Mouse (Mus musculus) embryonic facial prominence, embryonic 11.5 days (tissue): Measurements from ENCODE around the gene Tmprss15. TPM values are rescaled to one million over a fixed set of nuclear protein-coding genes. Genes with fewer than 3 reads are reported as not detected.

Experiments
- ATAC-seq: fragments of 200-750 bp; cut with Nextera tagmentation; replicated peaks from 2 replicates; pipeline ENCODE4 v1.8.0; 2017; ENCODE audit warnings: low read depth; ENCODE audit not compliant: insufficient number of reproducible peaks, low FRiP score, low TSS enrichment
- DNase-seq: peaks from one replicate; pipeline ENCODE4 v3.0.0-alpha.2; 2015; ENCODE audit warnings: low spot score
- H3K27ac ChIP-seq: fragments of 300-500 bp; sonication (generic); replicated peaks from 2 replicates; pipeline ENCODE4 v1.5.1; 2014; ENCODE audit warnings: mild to moderate bottlenecking, low read depth, low read length, control low read depth
- H3K27me3 ChIP-seq: fragments of 300-500 bp; sonication (generic); 2 replicates; pipeline ENCODE4 v1.6.1; 2014; ENCODE audit warnings: mild to moderate bottlenecking, low read length, moderate library complexity, mixed read lengths; ENCODE audit not compliant: control insufficient read depth, insufficient read depth
- H3K36me3 ChIP-seq: fragments of 300-500 bp; sonication (generic); replicated peaks from 2 replicates; pipeline ENCODE4 v1.6.1; 2014; ENCODE audit warnings: low read depth, mild to moderate bottlenecking, low read length, moderate library complexity, mixed read lengths; ENCODE audit not compliant: control insufficient read depth, insufficient read depth
- H3K4me1 ChIP-seq: fragments of 300-500 bp; sonication (generic); 2 replicates; pipeline ENCODE4 v1.6.1; 2014; ENCODE audit warnings: low read length, mixed read lengths; ENCODE audit not compliant: control insufficient read depth, insufficient read depth
- H3K4me2 ChIP-seq: fragments of 300-500 bp; sonication (generic); 2 replicates; pipeline ENCODE4 v1.6.1; 2014; ENCODE audit warnings: low read depth, mild to moderate bottlenecking, control low read depth, low read length, moderate library complexity
- H3K4me3 ChIP-seq: fragments of 300-500 bp; sonication (generic); 2 replicates; pipeline ENCODE4 v1.5.1; 2014; ENCODE audit warnings: low read depth, low read length, control low read depth
- H3K9ac ChIP-seq: fragments of 300-500 bp; sonication (generic); replicated peaks from 2 replicates; pipeline ENCODE4 v1.6.1; 2014; ENCODE audit warnings: mild to moderate bottlenecking, control low read depth, low read length
- H3K9me3 ChIP-seq: fragments of 300-500 bp; sonication (generic); replicated peaks from 2 replicates; pipeline ENCODE4 v1.6.1; 2016; ENCODE audit warnings: mild to moderate bottlenecking, low read length, inconsistent platforms, mixed read lengths; ENCODE audit not compliant: control insufficient read depth
- WGBS: fragments of 180-500 bp; shearing (Covaris S2); extraction: QIAGEN DNeasy Blood & Tissue Kit; methylation state at CpG from one replicate; pipeline ENCODE4 v1.1.7; 2014; 5-methylcytosine and 5-hydroxymethylcytosine counted together
- polyA plus RNA-seq: library from polyadenylated mRNA; unstranded; fragments of >200 nt; fragmentation: Nextera tagmentation; extraction: Ambion mirVana; gene quantifications from 2 replicates; pipeline ENCODE4 v1.2.1, GENCODE M21; 2014

Tmprss15 gene
- polyA plus RNA-seq, 1 experiment from 2014 or later: not detected

DNA sequence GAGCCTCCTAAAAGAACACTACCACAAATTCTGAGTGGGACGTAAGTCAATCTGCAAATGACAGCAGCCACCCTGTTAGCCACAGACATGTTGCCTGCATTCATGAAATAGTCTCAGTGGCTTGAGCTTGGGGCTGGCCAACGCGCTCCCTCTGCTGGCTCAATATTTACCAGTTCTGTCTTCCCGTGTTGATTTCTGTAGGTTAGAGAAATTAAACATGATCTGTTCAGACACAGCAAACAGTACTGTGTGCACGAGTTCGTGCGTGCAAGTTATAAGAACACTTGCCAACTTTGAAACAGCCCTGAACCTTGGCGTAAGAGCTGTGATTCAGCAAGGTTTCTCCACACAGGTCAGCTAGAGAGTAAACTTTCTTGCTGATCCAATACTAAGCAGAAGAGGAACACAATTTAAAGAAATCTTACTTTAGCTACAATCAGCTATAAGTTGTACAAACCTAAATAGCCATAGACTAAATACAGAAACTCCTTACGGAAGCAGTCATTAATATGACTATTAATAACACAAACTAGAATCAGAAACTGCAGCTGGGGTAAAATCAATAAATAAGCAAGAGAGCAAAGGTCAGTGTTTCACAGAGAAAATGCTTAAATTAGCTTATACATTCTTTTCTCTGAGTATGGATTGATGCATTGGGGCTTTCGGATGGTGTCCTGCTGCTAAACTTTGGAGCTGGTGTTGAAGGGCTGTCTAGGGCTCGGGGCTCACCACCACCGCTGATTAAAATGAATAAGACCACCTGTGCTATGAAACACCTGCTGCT, 31.9 kb downstream of the Tmprss15 start:
- ATAC-seq (no peak), DNase-seq (peak; percentile 51)
- H3K4me1 ChIP-seq: no peaks in the 10 kb centered on the region
- no peak overlapping the region for H3K9ac ChIP-seq
- WGBS: 65% methylated on average over 12 of the region's 12 CpGs
- no peak overlapping the region for H3K4me3 ChIP-seq
- H3K27me3 ChIP-seq: no peaks in the 10 kb centered on the region
- no peak overlapping the region for H3K4me2 ChIP-seq
- H3K36me3 ChIP-seq: no peaks in the 10 kb centered on the region
- H3K9me3 ChIP-seq: no peaks in the 10 kb centered on the region
- H3K27ac ChIP-seq: no peak overlapping the region

DNA sequence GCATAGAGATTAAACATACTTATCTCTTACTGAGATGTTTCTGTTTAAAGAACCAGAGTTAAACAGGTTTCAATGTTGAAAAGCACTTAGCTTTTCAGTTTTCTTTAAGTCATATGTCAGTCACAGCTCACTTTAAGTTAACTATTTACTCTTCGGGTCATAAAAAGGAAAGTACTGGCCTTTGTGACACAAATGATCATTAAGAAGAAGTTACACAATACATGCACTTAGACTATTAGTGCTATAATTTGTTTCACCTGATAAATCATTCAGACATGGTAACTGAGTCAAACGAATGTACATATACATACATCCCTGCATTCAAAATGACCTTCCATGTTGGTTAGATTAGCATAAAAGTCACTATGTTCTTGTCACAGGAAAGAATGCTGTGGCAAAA, 58.3 kb downstream of the Tmprss15 start:
- WGBS: 81% methylated on average over 2 of the region's 2 CpGs
- no peak overlapping the region for H3K9ac ChIP-seq
- H3K4me3 ChIP-seq: no peak overlapping the region
- no peak overlapping the region for H3K4me2 ChIP-seq
- no peak for DNase-seq
- H3K4me1 ChIP-seq: no peaks in the 10 kb centered on the region
- H3K27ac ChIP-seq: no peak overlapping the region
- no peak for ATAC-seq
- H3K27me3 ChIP-seq: no peaks in the 10 kb centered on the region
- no peaks in the 10 kb centered on the region for H3K9me3 ChIP-seq
- no peaks in the 10 kb centered on the region for H3K36me3 ChIP-seq

DNA sequence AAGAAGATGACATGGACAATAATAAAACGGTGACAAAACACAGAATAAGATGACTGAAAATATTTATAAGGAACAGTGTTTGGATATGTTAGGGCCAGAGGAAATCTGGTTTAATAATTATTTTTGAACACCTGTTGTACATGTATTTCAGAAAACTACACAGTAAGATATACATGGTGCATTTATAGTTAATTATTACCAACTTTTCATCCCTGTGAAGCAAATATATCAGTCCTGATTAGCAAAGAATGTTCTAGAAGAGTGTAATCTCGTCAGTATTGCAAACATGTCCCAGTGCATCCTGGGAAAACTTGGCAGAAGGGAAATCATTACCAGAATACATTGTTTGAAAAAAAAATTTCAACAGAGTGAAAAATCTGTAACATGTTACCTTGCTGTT, 88.1 kb downstream of the Tmprss15 start:
- Histone ChIP-seq H3K27ac (no peak overlapping the region), H3K9me3 (no peaks in the 10 kb centered on the region), H3K9ac (no peak overlapping the region), H3K36me3 (no peaks in the 10 kb centered on the region), H3K4me1 (no peaks in the 10 kb centered on the region), H3K27me3 (no peaks in the 10 kb centered on the region), H3K4me3 (no peak overlapping the region), H3K4me2 (no peak overlapping the region)
- no peak for DNase-seq
- ATAC-seq: no peak
- 74% methylated on average over 2 of the region's 2 CpGs for WGBS

DNA sequence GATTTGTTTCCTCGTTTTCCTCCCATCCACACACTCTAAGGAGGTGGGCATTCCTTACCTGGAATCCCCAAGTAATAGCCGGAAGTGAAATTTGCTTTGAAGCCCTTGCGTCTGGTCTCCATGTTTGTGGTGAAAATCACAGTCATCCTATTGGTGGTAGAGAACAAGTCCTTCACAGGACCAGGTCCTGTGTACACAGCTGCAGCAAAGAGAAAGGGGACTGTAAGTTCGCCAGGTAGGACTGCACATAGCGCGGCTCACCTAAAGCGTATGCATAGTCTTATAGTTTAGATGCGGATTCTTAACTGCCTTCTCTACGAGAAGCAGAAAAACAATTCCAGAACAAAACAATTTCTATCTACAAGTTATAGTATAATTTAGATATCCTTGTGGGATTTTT, 89.2 kb downstream of the Tmprss15 start:
- WGBS: 85% methylated on average over 9 of the region's 9 CpGs
- Histone ChIP-seq H3K27me3 (no peaks in the 10 kb centered on the region), H3K4me1 (no peaks in the 10 kb centered on the region), H3K27ac (no peak overlapping the region), H3K9me3 (no peaks in the 10 kb centered on the region), H3K9ac (no peak overlapping the region), H3K36me3 (no peaks in the 10 kb centered on the region), H3K4me2 (no peak overlapping the region), H3K4me3 (no peak overlapping the region)
- ATAC-seq (no peak), DNase-seq (no peak)

DNA sequence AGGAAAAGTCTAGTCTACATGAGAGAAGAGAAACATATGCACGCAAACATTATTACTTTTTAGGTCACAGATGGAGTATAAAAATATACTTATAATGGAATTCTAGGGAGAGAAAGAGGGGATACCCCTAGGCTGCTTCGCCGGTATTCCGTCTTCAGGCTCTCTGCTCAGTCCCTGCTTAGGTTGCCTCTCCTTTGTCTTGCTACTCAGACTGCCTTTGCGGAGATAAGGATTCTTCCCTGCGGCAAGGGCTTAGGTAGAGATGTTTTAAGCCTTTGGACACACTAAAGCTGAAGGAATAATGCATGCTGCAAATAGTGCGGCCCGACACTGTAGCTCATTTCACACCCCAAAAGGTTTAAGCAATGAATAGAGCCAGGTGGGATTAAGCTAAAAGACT, 114.5 kb downstream of the Tmprss15 start:
- Histone ChIP-seq H3K9ac (no peak overlapping the region), H3K27ac (no peak overlapping the region), H3K4me1 (no peaks in the 10 kb centered on the region), H3K9me3 (no peaks in the 10 kb centered on the region), H3K36me3 (no peaks in the 10 kb centered on the region), H3K4me3 (no peak overlapping the region), H3K27me3 (no peaks in the 10 kb centered on the region), H3K4me2 (no peak overlapping the region)
- 56% methylated on average over 8 of the region's 8 CpGs for WGBS
- DNase-seq (no peak), ATAC-seq (no peak)

DNA sequence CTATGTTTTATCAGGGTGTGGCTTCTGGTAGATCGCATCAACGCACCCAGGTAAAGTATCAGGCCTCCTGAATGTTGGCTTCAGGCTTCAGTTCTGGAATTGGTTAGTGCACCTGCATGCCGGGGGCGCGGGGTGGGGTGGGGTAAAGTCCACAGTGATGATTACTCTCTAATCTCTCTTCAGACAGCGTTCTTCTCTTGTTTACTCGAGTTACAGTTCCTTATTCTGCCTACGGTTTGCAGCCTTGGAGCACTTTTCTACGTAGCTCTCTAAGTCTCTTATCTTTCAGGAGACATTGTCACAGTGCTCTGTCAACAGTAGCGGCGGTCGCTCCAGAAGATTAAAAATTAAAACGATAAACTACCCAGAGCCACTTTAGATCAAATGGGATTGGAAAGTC, 116.8 kb downstream of the Tmprss15 start:
- H3K9ac ChIP-seq: no peak overlapping the region
- 84% methylated on average over 13 of the region's 13 CpGs for WGBS
- H3K4me2 ChIP-seq: no peak overlapping the region
- H3K4me3 ChIP-seq: no peak overlapping the region
- no peak overlapping the region for H3K27ac ChIP-seq
- ATAC-seq (no peak), DNase-seq (no peak)
- H3K27me3 ChIP-seq: no peaks in the 10 kb centered on the region
- no peaks in the 10 kb centered on the region for H3K36me3 ChIP-seq
- H3K9me3 ChIP-seq: no peaks in the 10 kb centered on the region
- H3K4me1 ChIP-seq: no peaks in the 10 kb centered on the region

DNA sequence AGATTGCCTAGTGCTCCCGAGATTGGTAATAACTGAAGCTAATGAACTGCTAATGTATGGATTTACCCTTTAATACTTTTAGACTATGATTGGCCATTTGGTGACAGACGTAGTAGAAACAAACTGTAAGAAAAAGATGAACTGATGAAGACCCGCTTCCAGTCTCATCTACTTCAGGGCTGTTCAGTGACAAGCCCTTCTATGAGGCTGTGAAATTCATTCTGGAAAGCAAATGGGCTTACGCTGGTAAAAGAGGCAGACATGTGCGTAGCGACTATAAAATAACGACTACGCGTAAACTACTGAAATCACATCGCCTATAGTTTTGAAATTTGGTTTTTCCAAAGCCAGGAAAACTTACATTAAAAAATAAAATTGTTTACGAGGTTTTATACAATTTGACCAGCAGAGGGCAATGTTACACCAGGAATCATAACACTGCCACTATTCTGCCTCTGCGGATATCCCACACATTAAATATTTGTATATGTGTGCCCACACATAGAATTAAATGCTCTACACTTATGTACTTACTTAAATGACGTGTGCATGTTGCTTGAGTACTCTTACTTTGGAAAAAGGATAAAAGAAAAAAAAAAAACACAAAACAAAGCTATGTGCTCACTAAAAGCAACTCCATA, 121.7 kb downstream of the Tmprss15 start:
- 35% methylated on average over 13 of the region's 13 CpGs for WGBS
- DNase-seq (peak; percentile 71), ATAC-seq (no peak)

DNA sequence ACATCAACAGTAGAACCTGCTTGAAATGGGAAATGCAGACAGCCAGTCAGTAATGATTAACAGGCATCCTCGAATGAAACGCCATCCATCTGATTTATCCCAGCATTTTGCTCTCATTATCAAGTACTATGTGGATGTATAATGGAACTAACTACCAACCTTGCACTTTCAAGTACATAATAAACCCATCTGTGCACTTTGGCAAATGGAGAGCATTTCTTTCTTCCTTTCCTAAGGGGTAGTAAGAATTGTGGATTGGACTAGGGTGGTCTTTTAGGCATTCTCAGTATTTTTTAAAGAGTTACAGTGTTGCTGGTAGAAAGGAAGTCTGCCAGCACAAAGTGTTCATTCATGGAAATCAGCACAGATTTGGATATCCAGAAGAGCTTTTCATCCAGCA, 133.5 kb downstream of the Tmprss15 start:
- H3K4me1 ChIP-seq: no peaks in the 10 kb centered on the region

More for the DNA sequence above, 121.7 kb downstream of the Tmprss15 start:
- Histone ChIP-seq H3K4me1 (no peaks in the 10 kb centered on the region), H3K9me3 (no peaks in the 10 kb centered on the region), H3K27me3 (no peaks in the 10 kb centered on the region), H3K4me3 (no peak overlapping the region), H3K36me3 (no peaks in the 10 kb centered on the region), H3K4me2 (no peak overlapping the region), H3K27ac (no peak overlapping the region), H3K9ac (no peak overlapping the region)

More for the DNA sequence above, 133.5 kb downstream of the Tmprss15 start:
- Histone ChIP-seq H3K27me3 (no peaks in the 10 kb centered on the region), H3K9ac (no peak overlapping the region), H3K36me3 (no peaks in the 10 kb centered on the region), H3K4me2 (no peak overlapping the region), H3K9me3 (no peaks in the 10 kb centered on the region), H3K27ac (no peak overlapping the region), H3K4me3 (no peak overlapping the region)
- DNase-seq (no peak), ATAC-seq (no peak)
- WGBS: 78% methylated on average over 2 of the region's 2 CpGs
